Mouse (Mus musculus): Measurements from ENCODE around the gene Gm10518. TPM values are rescaled to one million over a fixed set of nuclear protein-coding genes. Genes with fewer than 3 reads are reported as not detected.

Gm10518 gene
- not detected in 2 replicates for polyA plus RNA-seq (2012; rRNA removed)

DNA sequence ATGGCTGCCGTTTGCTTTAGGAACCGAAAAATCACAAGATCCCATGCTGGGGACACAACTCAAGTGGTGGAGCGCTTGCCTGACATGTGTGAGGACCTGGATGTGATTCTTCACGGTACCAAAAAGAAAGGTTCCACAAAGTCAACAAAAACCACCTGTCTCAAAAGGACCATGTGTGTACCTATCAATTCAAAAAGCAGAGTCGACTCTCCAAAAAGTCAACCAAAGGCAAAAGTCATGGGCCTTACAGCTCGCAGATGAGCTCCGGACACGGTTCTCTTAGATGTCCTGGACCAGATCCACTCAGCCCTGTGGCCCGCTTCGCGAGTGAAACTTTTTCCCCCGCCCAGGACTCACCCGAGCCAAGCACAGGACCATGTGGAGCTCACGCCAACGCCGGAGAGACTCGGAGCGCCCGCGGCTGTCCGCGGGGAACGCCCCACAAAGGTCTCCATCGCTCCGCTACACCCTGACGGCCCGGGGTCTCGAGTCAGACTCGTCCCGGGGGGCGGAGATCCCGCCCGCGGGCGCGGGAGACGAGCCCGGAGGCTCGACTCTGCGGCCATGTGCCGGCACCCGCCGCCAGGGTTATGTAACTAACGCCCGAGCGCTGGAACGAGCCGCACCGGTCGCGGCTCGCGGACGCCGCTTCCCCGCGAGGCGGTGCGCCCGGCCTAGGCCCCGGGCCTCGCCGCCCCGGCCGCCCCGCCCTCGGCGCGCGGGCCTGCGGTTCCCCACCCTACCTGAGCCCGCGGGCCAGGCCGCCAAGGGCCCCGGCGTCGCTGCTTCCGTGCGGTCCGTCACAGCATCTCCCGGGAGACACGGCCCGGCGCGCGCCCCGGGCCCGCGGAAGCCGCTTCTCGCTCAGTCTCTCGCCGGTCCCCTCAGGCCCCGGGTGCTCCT is at the start of gene Gm10518:
Gene Gm10518 (plus strand): TSS at position 767 of the 903 bp plus-strand sequence.

DNA sequence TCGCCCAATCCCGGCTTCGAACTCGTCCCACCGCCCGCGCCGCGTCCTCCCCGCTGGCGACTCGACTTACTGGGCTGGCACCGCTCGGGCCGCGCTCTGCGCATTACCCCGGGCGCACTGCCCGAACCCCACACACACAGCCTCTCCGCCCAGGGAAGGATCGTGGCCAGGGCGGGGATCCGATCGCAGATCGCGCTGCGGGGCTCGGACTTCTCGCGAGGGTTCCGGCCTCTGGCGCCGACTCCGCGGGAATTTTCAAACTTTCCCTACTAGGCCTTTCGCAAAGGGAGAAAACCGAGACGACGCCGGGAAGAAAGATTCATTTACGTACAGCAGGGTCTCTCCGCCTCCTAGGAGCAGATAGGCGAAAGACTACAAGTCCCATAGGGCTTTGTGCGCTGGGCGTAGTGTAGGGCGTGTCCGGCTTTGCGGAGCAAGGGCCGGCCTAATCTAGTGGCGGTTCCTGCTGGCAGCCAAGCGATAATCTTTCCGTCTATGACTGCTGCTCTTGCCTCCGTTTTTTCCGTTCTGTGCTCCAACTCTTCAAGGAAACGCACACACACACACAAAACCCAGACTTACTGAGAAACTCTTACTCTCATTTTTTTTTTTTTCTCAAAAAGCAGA is 450 bp downstream of the Gm10518 start, which contains the start of gene Ahctf1:
Gene Ahctf1 (minus strand): TSS at position 168 of the 627 bp plus-strand sequence.

Other genes with a start within 250 kb of the Gm10518 start
- gene Sccpdh, start 135.2 kb upstream of the Gm10518 start, polyA plus RNA-seq (2012; rRNA removed) = 1.0 and 1.3 TPM in 2 replicates
- gene Kif28, start 58.1 kb upstream of the Gm10518 start, polyA plus RNA-seq (2012; rRNA removed) = not detected in 2 replicates
- gene Ahctf1, start 304 bp downstream of the Gm10518 start, polyA plus RNA-seq (2012; rRNA removed) = 0.69 and 0.83 TPM in 2 replicates
- 6.8 and 7.4 TPM in 2 replicates for gene Cdc42bpa, start 157.1 kb downstream of the Gm10518 start, polyA plus RNA-seq (2012; rRNA removed)